Mouse (Mus musculus) hematopoietic stem cell, adult 5-6 weeks (primary cell): ENCODE data around the gene Osgin1. TPM values are rescaled to one million over a fixed set of nuclear protein-coding genes. Genes with fewer than 3 reads are reported as not detected.

Source experiments
- ATAC-seq, 2 experiments: fragments of 125-278 bp in 1 of 2; replicated peaks in 1 of 2; 2 replicates each; pipeline ENCODE4 v1.8.0; 2016 to 2017; ENCODE audit warnings: inconsistent platforms in 2 of 2, mild to moderate bottlenecking in 2 of 2, moderate number of reproducible peaks in 2 of 2, low read depth in 1 of 2, moderate TSS enrichment in 1 of 2; ENCODE audit not compliant: low FRiP score in 2 of 2, poor library complexity in 2 of 2, severe bottlenecking in 2 of 2, insufficient read depth in 1 of 2, low TSS enrichment in 1 of 2
- total RNA-seq: library from RNA; stranded (forward); fragments of 172-1452, 232-1000 nt; gene quantifications from 2 replicates; pipeline ENCODE4 v1.2.3, GENCODE M21; 2017

The Osgin1 gene
- total RNA-seq, 1 experiment from 2014 or later = 8.5 TPM

DNA sequence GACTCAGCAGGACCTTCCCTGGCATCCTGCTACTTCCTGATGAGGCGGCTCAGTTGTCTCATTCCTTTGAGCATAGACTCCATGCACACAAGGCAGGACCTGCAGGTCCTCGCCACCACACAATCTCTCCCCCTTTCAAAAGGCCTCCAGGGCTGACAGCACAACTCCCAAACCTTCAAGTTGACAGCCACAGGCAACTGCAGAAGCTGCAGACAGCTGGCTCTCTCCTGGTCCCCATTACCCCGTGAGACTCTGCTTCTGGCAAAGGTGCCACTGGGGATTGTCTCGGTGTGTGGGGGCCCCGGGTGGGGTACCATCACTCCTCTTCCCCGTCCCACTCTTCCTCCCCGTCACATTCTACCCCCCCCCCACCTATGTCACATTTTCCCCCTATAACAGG is 13.6 kb upstream of the Osgin1 start:
- ATAC-seq = no peak

DNA sequence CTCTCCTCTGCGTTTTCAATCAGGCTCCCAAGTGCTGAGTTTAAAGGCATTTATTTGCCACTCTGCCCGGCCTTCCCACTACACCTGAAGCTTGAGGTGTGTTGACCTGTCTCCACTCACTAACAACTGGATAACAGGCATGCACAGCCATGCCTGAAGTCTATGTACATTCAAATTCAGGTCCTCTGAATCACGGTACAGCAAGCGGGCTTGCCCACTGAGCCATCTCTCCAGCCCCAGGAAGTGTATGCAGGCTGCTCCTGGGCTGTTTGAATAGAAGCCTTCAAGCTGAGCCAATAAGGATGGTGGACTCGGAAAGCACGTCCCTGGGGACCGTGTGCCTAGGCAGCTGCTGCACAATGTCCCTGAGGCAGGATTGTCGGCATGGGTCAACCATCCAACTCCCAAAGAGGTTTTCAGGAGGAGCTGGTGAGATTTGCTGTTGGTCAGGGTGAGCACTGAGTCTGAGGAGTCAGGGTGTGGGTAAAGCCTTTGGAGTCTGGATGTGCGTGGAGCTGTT is 12.3 kb upstream of the Osgin1 start:
- ATAC-seq = no peak

GRCm38 (mm10) chr8:119422123-119422711 is 11.7 kb upstream of the Osgin1 start:
- ATAC-seq = peak; percentile 30 to 47

DNA sequence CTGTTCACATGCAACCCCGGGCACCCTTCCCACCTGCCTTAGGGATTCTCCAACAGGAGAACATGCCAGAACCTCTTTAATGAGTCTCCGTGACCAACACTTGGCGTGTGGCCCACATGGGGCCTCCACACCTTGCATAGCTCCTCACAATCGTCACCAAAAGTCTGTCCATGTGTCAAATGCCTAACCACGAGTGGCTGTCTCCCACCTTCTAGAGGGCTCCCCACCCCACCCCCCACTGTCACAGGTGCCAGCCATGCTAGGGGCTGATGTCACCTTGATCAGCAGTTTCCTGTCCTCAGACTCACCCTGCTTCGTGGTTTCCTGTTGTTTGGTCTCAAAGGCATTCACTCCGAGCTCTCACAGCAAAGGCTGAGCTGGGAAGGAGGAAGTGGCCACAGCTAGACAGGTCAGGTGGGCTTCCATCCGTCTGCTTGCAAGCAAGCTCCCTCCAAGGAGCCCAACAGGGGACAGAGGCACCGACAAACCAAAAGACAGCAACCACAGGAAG is 10.2 kb upstream of the Osgin1 start:
- peak; percentile 74 to 78 for ATAC-seq

DNA sequence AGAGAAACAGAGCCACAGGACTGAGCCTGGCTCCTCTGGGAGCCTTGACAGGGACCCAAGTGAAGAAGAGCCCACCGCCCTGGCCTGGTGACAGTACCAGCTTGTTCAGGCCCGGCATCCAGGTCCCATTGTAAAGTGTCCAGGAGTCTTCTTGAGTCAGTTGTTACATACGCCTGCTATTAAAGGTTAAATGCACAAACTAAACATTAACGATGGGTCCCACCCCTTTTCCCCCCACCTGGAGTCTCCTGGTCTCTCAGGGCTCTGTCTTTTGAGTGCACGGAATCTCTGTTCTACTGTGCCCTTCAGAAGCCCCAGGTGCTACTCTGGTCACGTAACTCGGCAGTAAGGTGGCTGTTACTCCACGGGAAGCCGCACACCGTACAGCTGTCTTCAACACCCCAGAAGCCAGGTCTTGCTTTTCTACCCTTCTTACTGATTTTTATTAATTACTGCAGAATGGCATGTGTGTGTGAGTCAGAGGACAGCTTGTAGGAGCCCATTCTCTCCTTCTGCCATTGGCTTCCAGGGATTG is 9.7 kb upstream of the Osgin1 start:
- ATAC-seq = no peak

DNA sequence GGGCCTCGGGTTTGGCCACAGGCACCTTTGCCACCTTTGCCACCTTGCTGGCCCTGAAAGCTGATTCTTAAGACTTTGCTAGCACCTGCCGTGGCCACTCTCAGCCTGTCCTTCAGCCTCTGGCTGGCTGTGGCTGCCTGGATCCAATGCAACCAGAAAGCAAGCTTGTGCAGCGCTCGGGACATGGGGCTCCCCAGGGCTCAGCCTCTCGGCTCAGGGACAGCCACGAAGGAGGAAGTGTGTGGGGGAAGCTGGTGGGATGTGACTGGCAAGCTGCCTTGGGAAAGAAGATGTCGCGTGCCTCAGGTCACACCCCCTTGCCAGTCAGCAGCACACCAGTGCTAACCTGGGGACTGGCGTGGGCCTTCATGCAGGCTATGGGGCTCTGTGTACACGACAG is 9.2 kb upstream of the Osgin1 start:
- ATAC-seq = peak; percentile 25 to 40

DNA sequence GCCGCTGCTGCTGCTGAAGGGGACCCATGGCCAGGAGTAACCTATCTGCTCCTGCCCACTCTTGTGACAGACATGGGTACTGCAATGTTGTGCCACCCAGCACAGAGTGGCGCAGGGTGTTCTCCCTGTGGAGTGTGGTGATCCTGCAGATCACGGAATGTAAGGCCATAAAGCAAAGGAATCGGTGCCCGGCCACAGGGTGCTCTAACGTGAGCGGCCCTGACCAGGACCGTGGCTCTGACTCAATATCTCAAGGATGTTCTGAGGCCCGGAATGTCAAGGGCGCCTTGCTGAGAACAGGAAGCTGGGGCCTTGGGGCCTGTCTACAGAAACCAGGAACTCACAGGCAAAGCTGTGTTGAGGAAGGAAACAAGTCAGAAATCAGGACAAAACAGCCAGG is 8.4 kb upstream of the Osgin1 start:
- peak; percentile 9 to 19; a peak in 1 of 4 replicates for ATAC-seq

- no peak for ATAC-seq
Measured at GRCm38 (mm10) chr8:119426069-119426735, 7.7 kb upstream of the Osgin1 start.

DNA sequence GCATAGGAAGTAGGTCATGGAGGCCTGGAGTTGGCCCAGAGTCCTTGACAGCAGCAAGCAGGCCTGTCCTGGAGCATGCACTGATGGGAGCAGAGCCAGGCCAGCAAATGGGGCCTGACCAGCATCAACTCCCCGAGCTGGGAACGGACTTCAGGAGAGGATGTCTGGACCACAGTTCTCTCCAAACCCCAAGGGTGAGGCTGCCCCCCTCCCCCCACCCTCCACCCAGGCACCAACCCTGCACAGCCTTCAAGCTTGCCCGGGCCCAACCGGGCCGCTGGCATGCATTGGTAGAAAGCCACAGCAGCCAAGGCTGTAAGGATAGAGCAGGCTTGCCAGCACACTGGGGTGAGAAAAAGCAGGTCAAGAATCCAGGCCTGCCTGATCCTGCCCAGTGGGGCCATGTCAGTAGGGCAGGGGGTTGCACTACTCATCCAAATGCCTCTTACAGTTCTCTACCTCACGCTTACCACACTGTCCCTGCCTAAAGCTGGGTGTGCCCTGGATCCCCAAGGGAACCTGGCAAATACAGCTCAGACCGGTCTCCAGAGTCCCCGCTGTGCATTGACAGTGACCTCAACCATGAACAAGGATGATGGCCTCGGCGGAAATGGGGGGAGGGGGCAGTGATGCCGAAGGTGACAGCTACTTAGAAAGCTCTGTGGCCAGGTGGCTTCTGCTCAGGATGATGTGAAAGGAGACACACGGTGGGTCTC is 6.1 kb upstream of the Osgin1 start:
- ATAC-seq = no peak

DNA sequence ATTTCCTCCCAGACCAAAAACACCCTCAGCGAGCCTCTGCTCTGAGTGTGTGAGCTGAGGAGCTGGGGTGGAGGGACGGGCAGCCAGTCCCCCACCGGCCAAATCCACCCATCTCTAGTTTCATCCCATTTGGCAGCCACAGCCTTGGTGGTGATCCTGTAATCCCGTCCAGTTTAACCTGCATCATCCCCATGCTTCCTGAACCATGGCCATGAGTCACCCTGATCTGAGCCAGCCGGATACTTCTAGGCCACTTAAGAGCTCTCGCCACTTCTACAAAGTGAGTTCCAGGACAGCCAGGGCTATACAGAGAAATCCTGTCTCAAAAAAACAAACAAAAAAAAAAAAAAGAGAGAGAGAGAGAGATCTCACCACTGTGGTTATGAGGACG is 5.6 kb upstream of the Osgin1 start:
- no peak for ATAC-seq

- ATAC-seq = no peak
Measured at GRCm38 (mm10) chr8:119428766-119429327, 5.1 kb upstream of the Osgin1 start.

- no peak for ATAC-seq
Measured at GRCm38 (mm10) chr8:119429552-119429951, 4.4 kb upstream of the Osgin1 start.

- ATAC-seq = no peak
Measured at GRCm38 (mm10) chr8:119430250-119430649, 3.7 kb upstream of the Osgin1 start.

DNA sequence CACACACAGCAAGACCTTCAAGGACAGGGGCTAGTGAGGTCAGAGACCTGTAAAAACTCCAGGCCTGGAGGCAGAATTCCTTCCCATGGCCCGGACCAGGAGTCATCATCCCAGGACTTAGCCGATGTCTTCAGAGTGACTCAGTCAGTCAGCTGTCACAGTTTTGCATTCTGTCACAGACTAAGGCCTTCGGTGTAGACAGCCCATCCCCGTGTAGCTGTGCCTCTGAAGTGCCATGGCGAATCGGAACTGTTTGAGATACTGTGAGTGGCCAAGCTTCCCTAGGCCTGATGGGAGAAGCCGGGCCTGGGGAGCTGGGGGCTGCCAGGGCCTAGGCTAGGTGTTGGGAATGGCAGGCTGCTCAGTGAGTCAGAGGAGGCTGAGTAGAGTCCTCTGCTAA is 3.2 kb upstream of the Osgin1 start:
- no peak for ATAC-seq

DNA sequence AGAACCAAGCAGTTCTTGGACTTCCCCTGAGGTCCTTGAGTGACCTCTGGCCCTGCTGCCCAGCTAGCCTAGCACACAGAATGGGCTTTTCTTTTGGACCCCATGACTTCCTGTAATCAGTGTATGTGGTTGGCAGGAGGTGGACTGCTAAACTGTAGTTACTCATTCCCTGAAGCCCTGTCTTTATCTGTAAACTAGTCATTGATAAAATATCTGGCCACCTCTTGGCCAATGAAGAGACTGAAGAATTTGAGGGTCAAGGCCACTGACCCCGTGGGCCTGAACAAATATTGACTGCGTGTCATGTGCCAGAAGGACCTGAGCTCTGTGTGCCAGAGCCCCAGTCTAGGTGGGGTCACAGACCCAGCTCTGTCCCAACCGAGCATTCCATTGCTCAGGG is 1.6 kb upstream of the Osgin1 start:
- ATAC-seq = no peak

- no peak for ATAC-seq
Measured at GRCm38 (mm10) chr8:119434569-119434968, 645 bp downstream of the Osgin1 start.

DNA sequence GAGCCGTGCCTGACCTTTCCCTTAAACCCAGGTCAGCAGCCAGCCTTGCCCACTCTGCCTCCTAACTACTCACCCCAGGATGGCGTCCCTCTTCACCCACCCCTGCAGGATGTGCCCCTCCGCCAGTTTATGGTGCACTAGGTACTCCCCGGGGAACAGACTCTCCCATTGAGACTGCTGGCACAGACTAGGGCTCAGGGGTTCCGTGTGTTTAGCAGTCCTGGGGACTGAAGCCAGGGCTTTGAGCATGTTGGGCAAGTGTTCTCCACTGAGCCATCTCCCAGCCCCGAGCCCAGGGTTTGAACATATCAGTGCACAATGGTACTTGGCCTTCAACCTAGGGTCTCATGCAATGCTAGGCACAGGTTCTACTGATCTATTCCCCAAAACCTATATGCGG is 1.6 kb downstream of the Osgin1 start:
- ATAC-seq = no peak

DNA sequence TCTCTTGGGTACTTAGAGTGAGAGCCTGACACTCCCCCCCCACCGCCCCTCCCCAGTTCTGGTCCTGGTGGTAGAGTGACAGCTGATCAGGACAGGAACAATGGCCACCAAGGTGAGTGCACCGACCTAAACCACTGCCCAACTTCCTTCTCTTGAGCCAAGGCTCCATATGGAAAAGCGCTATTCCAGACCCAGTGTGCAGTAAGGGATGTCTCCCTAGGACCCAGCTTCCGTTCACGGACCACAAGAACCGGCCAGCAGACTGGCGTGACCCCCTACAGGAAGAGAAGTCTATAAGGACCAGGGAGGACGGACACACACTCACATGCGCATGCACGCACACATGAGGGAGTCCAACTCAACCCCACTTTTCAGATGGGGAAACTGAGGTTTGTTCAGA is 2.4 kb downstream of the Osgin1 start:
- no peak for ATAC-seq
